Mouse (Mus musculus): ENCODE results near the gene Ebi3. TPM values are rescaled to one million over a fixed set of nuclear protein-coding genes. Genes with fewer than 3 reads are reported as not detected.

The Ebi3 gene
- polyA plus RNA-seq (2015; fragmentation: Illumina TruSeq; extraction: RNeasy Lipid Tissue Mini Kit (QIAGEN cat#74804); ENCODE audit: low read depth, low replicate concordance): 1.5 TPM

GRCm38 (mm10) chr17:55952447-55953027 is at the start of gene Ebi3:
Ebi3 (plus strand) TSS chr17:55952640.

DNA sequence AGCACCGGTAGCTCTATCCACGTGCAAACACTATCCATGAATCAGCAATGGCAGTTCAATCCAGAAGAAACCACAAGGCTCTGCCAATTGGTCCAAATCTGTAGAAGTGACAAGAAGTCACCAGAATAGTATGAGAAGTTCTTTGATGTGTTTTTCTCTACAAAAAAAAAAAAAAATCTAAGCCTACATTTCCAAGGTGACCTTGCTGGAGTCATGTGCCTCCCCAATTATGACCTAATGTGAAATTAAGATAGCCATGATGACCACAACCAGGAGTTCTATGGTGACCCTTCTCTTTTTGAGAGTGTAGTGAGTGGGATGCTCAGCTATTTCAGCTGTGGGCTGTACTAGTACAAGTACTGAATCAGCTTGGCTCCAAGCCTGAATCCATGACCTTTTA is 3.0 kb upstream of the Ebi3 start, which contains the start of gene Zfp119b:
Gene Zfp119b (minus strand): TSS at position 101 of the 400 bp plus-strand sequence.

DNA sequence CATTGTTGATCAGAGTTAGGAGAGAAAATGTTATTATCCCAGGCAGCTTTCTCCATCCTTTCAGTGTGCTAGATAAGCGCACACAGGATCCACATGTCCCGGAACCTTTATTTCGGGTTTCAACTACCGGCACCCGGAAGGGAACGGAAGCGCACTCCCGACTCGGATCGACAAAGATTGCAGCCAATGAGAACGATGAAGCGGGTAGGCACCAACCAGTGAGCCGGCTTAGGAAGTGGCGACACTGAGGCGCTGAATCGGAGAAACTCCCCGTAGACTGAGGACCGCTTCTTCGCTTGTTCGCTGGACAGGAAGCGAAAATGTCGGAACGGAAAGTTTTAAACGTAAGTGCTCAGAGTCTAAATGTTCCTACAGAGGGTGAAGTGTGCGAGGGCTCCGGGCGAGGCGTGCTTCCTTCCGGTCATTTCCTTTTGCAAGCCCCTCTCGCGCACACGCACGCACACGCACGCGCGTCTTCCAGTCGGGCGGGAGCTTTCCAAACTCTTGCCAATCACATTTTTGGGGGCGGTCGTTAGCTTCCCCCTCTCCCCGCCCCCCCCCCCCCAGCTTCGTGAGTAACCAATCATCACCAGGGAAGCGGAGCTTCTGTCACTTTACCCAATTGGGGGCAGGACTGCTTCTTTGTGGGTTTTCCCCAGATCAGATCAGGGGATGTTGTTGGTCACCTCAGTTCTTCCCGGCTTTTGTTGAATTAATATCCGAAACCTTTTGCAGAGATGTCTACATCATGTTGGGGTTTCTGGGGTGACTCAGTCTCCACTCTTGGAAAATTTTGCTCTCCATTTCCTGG is 6.7 kb downstream of the Ebi3 start, which contains the start of gene Yju2:
Gene Yju2 (plus strand): TSS at position 182 of the 811 bp plus-strand sequence.

DNA sequence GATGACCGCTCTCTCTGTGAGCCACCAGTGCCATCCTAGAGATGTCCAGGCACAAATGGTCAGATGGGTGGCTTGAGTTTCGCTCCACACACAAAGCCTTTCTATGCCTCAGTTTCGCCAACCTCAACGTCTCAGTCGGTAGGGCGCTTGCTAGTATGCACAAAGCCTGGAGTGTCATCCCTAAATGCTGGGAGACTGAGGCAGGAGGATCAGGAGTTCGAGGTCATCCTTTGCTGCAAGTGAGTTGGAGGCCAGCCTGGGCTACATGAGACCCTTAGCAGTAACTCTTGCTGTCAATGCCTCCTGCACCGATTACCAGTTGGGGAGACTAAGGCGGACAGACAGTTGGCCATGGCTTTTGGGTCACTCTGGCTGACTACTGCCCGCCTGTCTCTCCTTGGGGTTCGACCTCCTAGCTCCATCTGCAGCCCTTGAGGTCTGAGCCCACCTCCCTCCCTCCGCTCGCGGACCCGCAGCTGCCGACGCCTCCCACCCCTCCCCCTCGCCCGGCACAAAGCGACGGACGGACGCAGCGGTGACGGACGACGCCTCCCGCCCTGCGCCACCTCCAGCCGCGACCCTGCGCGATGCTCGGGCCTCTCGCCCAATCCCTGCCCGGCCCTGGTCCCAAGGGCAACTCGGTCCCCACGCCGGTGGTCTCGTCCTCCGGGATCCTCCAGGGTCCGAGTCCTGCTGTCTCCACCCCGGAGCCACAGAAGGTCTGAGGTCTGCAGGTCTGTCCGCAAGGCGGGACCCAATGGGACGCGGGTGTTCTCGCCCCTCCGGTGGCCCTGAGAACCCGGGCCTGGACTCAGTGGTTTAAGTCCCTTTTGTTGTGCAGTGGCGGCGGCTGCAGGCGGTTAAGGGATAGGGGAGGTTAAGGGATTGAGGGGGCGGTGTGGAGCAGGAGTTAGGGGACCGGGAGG is 17.8 kb downstream of the Ebi3 start, which contains the start of gene Shd:
Gene Shd (plus strand): TSS at position 502 of the 926 bp plus-strand sequence.

GRCm38 (mm10) chr17:55986030-55986961 is 33.9 kb downstream of the Ebi3 start, which contains the start of gene Fsd1:
Fsd1 (plus strand) TSS chr17:55986509.

DNA sequence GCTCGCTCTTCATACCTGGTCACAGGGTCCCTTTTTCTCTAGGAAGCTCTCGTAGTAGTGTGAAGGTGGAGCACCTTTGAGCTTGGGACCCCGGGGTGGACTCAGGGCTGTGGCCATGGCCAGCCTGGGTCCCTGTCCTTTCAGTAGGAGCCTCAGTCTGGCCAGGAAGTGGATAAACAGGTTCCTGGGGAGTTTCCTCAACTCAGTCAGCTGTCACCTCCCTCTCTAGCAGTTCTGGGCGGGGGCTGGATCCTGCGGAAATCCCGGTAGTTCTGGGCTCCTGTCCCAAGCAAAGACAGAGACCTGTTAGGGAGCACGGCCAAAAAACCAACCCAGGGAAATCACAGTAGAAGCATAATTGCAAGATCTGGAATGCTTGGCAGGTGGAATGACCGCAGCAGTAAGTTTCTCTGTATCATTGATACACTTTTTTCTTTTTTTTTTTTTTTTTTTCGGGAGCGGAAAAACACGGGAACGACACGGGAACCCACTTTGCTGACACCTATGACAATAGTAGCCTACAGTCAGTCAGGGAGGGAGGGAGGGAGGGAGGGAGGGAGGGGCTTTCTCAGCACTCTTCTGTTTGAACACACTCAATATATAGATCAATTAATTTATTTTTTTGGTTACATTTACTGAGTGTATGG is 53.1 kb downstream of the Ebi3 start, which contains the start of the genes Stap2 and Mpnd:
Gene Stap2 (minus strand): TSS at position 170 of the 647 bp plus-strand sequence.
Gene Mpnd (plus strand): TSS at position 297 of the 647 bp plus-strand sequence.

Other genes starting within 250 kb of the Ebi3 start
- 7.9 TPM for gene Pot1b, start 240.0 kb upstream of the Ebi3 start, polyA plus RNA-seq (2015; fragmentation: Illumina TruSeq; extraction: RNeasy Lipid Tissue Mini Kit (QIAGEN cat#74804); ENCODE audit: low read depth, low replicate concordance)
- gene Adgre4, start 202.7 kb upstream of the Ebi3 start, polyA plus RNA-seq (2015; fragmentation: Illumina TruSeq; extraction: RNeasy Lipid Tissue Mini Kit (QIAGEN cat#74804); ENCODE audit: low read depth, low replicate concordance): not detected
- gene Zfp119a, start 73.7 kb upstream of the Ebi3 start, polyA plus RNA-seq (2015; fragmentation: Illumina TruSeq; extraction: RNeasy Lipid Tissue Mini Kit (QIAGEN cat#74804); ENCODE audit: low read depth, low replicate concordance): 5.6 TPM
- 11.1 TPM for gene Zfp959, start 60.5 kb upstream of the Ebi3 start, polyA plus RNA-seq (2015; fragmentation: Illumina TruSeq; extraction: RNeasy Lipid Tissue Mini Kit (QIAGEN cat#74804); ENCODE audit: low read depth, low replicate concordance)
- 4.3 TPM for gene Zfp119b, start 3.1 kb upstream of the Ebi3 start, polyA plus RNA-seq (2015; fragmentation: Illumina TruSeq; extraction: RNeasy Lipid Tissue Mini Kit (QIAGEN cat#74804); ENCODE audit: low read depth, low replicate concordance)
- 10.5 TPM for gene Yju2, start 6.5 kb downstream of the Ebi3 start, polyA plus RNA-seq (2015; fragmentation: Illumina TruSeq; extraction: RNeasy Lipid Tissue Mini Kit (QIAGEN cat#74804); ENCODE audit: low read depth, low replicate concordance)
- 42.9 TPM for gene Shd, start 17.8 kb downstream of the Ebi3 start, polyA plus RNA-seq (2015; fragmentation: Illumina TruSeq; extraction: RNeasy Lipid Tissue Mini Kit (QIAGEN cat#74804); ENCODE audit: low read depth, low replicate concordance)
- gene Fsd1, start 33.9 kb downstream of the Ebi3 start, polyA plus RNA-seq (2015; fragmentation: Illumina TruSeq; extraction: RNeasy Lipid Tissue Mini Kit (QIAGEN cat#74804); ENCODE audit: low read depth, low replicate concordance): 54.4 TPM
- gene Stap2, start 52.9 kb downstream of the Ebi3 start, polyA plus RNA-seq (2015; fragmentation: Illumina TruSeq; extraction: RNeasy Lipid Tissue Mini Kit (QIAGEN cat#74804); ENCODE audit: low read depth, low replicate concordance): 2.6 TPM
- 93.4 TPM for gene Mpnd, start 53.1 kb downstream of the Ebi3 start, polyA plus RNA-seq (2015; fragmentation: Illumina TruSeq; extraction: RNeasy Lipid Tissue Mini Kit (QIAGEN cat#74804); ENCODE audit: low read depth, low replicate concordance)
- gene Sh3gl1, start 84.0 kb downstream of the Ebi3 start, polyA plus RNA-seq (2015; fragmentation: Illumina TruSeq; extraction: RNeasy Lipid Tissue Mini Kit (QIAGEN cat#74804); ENCODE audit: low read depth, low replicate concordance): 40.3 TPM
- gene Chaf1a, start 87.8 kb downstream of the Ebi3 start, polyA plus RNA-seq (2015; fragmentation: Illumina TruSeq; extraction: RNeasy Lipid Tissue Mini Kit (QIAGEN cat#74804); ENCODE audit: low read depth, low replicate concordance): 2.4 TPM
- 105 TPM for gene Ubxn6, start 122.4 kb downstream of the Ebi3 start, polyA plus RNA-seq (2015; fragmentation: Illumina TruSeq; extraction: RNeasy Lipid Tissue Mini Kit (QIAGEN cat#74804); ENCODE audit: low read depth, low replicate concordance)
- gene Hdgfl2, start 127.0 kb downstream of the Ebi3 start, polyA plus RNA-seq (2015; fragmentation: Illumina TruSeq; extraction: RNeasy Lipid Tissue Mini Kit (QIAGEN cat#74804); ENCODE audit: low read depth, low replicate concordance): 82.6 TPM
- gene Plin4, start 157.2 kb downstream of the Ebi3 start, polyA plus RNA-seq (2015; fragmentation: Illumina TruSeq; extraction: RNeasy Lipid Tissue Mini Kit (QIAGEN cat#74804); ENCODE audit: low read depth, low replicate concordance): 1.1 TPM
- gene Plin5, start 165.0 kb downstream of the Ebi3 start, polyA plus RNA-seq (2015; fragmentation: Illumina TruSeq; extraction: RNeasy Lipid Tissue Mini Kit (QIAGEN cat#74804); ENCODE audit: low read depth, low replicate concordance): 0.67 TPM
- gene Lrg1, start 169.4 kb downstream of the Ebi3 start, polyA plus RNA-seq (2015; fragmentation: Illumina TruSeq; extraction: RNeasy Lipid Tissue Mini Kit (QIAGEN cat#74804); ENCODE audit: low read depth, low replicate concordance): 2.5 TPM
- gene Sema6b, start 187.7 kb downstream of the Ebi3 start, polyA plus RNA-seq (2015; fragmentation: Illumina TruSeq; extraction: RNeasy Lipid Tissue Mini Kit (QIAGEN cat#74804); ENCODE audit: low read depth, low replicate concordance): 52.6 TPM
- gene Tnfaip8l1, start 209.8 kb downstream of the Ebi3 start, polyA plus RNA-seq (2015; fragmentation: Illumina TruSeq; extraction: RNeasy Lipid Tissue Mini Kit (QIAGEN cat#74804); ENCODE audit: low read depth, low replicate concordance): 9.1 TPM
- gene Mydgf, start 231.3 kb downstream of the Ebi3 start, polyA plus RNA-seq (2015; fragmentation: Illumina TruSeq; extraction: RNeasy Lipid Tissue Mini Kit (QIAGEN cat#74804); ENCODE audit: low read depth, low replicate concordance): 53.9 TPM